Mouse (Mus musculus): Measurements from ENCODE around the gene Dcxr.
"Not testable (repeated sequence)": the region's sequence is repeated elsewhere in the genome, so short reads cannot be mapped to it uniquely, and the experiment has no call there.

GRCm38 (mm10) chr11:120763121-120763999, 36.3 kb upstream of the Dcxr start:
- TF ChIP-seq CTCF (IDR thresholded peaks at IDR 0.05; ENCODE audit: insufficient read depth, low read length); POLR2A (IDR thresholded peaks at IDR 0.05; ENCODE audit: borderline replicate concordance, extremely low read depth, low read depth, low read length): not testable (repeated sequence)

All from lung, adult 2 months (tissue).